Mouse (Mus musculus) forebrain, embryonic 15.5 days (tissue): ENCODE measurements around the gene Rela. TPM values are rescaled to one million over a fixed set of nuclear protein-coding genes. Genes with fewer than 3 reads are reported as not detected.

Source experiments
- ATAC-seq: fragments of 200-750 bp; cut with Nextera tagmentation; replicated peaks from 2 replicates; pipeline ENCODE4 v1.8.0; 2017; ENCODE audit warnings: mild to moderate bottlenecking, moderate TSS enrichment, moderate library complexity
- H3K27ac ChIP-seq: fragments of 300-500 bp; sonication (generic); replicated peaks from 2 replicates; pipeline ENCODE4 v1.5.1; 2015; ENCODE audit warnings: mild to moderate bottlenecking, inconsistent platforms
- H3K27me3 ChIP-seq: fragments of 300-500 bp; sonication (generic); 2 replicates; pipeline ENCODE4 v1.6.1; 2015; ENCODE audit warnings: inconsistent platforms
- H3K36me3 ChIP-seq: fragments of 300-500 bp; sonication (generic); 2 replicates; pipeline ENCODE4 v1.6.1; 2015; ENCODE audit warnings: mild to moderate bottlenecking, inconsistent platforms
- H3K4me1 ChIP-seq: fragments of 300-500 bp; sonication (generic); 2 replicates; pipeline ENCODE4 v1.6.1; 2015; ENCODE audit warnings: inconsistent platforms
- H3K4me2 ChIP-seq: fragments of 300-500 bp; sonication (generic); replicated peaks from 2 replicates; pipeline ENCODE4 v1.6.1; 2015; ENCODE audit warnings: mild to moderate bottlenecking, inconsistent platforms
- H3K4me3 ChIP-seq: fragments of 300-500 bp; sonication (generic); 2 replicates; pipeline ENCODE4 v1.5.1; 2015; ENCODE audit warnings: mild to moderate bottlenecking, inconsistent platforms
- H3K9ac ChIP-seq: fragments of 300-500 bp; sonication (generic); replicated peaks from 2 replicates; pipeline ENCODE4 v1.6.1; 2015; ENCODE audit warnings: mild to moderate bottlenecking, inconsistent platforms
- H3K9me3 ChIP-seq: fragments of 300-500 bp; sonication (generic); 2 replicates; pipeline ENCODE4 v1.6.1; 2016; ENCODE audit warnings: inconsistent platforms
- WGBS: fragments of 180-500 bp; shearing (Covaris S2); methylation state at CpG from one replicate; pipeline ENCODE4 v1.1.7; 2015; ENCODE audit warnings: mixed read lengths; 5-methylcytosine and 5-hydroxymethylcytosine counted together
- polyA plus RNA-seq: library from polyadenylated mRNA; unstranded; fragments of >200 nt; fragmentation: Nextera tagmentation; extraction: Ambion mirVana; gene quantifications from 2 replicates; pipeline ENCODE4 v1.2.1, GENCODE M21; 2015

Rela gene
- polyA plus RNA-seq, result 34.7 and 38.3 TPM in 2 replicates

- ATAC-seq, result peak; percentile 88
- Histone ChIP-seq H3K36me3 (peaks cover 29% of the 10 kb centered on the region), H3K4me2 (peak within 1 kb of the TSS; percentile 86), H3K4me3 (peak within 1 kb of the TSS; percentile 64), H3K9ac (peak within 1 kb of the TSS; percentile 69), H3K27ac (peak within 1 kb of the TSS; percentile 92), H3K4me1 (peaks cover 26% of the 10 kb centered on the region), H3K9me3 (no peaks in the 10 kb centered on the region), H3K27me3 (no peaks in the 10 kb centered on the region)
- WGBS, result under 1% methylated on average over 107 of the region's 109 CpGs
Observed at GRCm38 (mm10) chr19:5637069-5638047, at the start of gene Rela. Rela (plus strand) TSS chr19:5637483.

- no peak for ATAC-seq
- Histone ChIP-seq H3K4me3 (no peak overlapping the region), H3K36me3 (no peaks in the 10 kb centered on the region), H3K27me3 (no peaks in the 10 kb centered on the region), H3K4me2 (no peak overlapping the region), H3K9me3 (no peaks in the 10 kb centered on the region), H3K4me1 (no peaks in the 10 kb centered on the region), H3K27ac (no peak overlapping the region), H3K9ac (no peak overlapping the region)
- 78% methylated on average over 9 of the region's 9 CpGs for WGBS
Observed at GRCm38 (mm10) chr19:5589159-5589558, 48.1 kb upstream of the Rela start.

- Histone ChIP-seq H3K4me1 (no peaks in the 10 kb centered on the region), H3K27me3 (no peaks in the 10 kb centered on the region), H3K9ac (no peak overlapping the region), H3K9me3 (no peaks in the 10 kb centered on the region), H3K4me3 (no peak overlapping the region), H3K27ac (no peak overlapping the region), H3K4me2 (no peak overlapping the region), H3K36me3 (no peaks in the 10 kb centered on the region)
- no peak for ATAC-seq
- WGBS, result 90% methylated on average over 6 of the region's 6 CpGs
Observed at GRCm38 (mm10) chr19:5591888-5592287, 45.4 kb upstream of the Rela start.

- 81% methylated on average over 4 of the region's 4 CpGs for WGBS
Observed at GRCm38 (mm10) chr19:5599224-5599623, 38.1 kb upstream of the Rela start.

GRCm38 (mm10) chr19:5601752-5602541 is 35.3 kb upstream of the Rela start, which contains the start of gene Rnaseh2c:
Rnaseh2c (plus strand) TSS chr19:5601873.
- Histone ChIP-seq H3K4me2 (peak within 1 kb of the TSS; percentile 91), H3K27me3 (no peaks in the 10 kb centered on the region), H3K4me1 (peaks cover 14% of the 10 kb centered on the region), H3K9me3 (no peaks in the 10 kb centered on the region), H3K36me3 (peaks cover 43% of the 10 kb centered on the region), H3K4me3 (peak within 1 kb of the TSS; percentile 67), H3K27ac (peak within 1 kb of the TSS; percentile 81), H3K9ac (peak within 1 kb of the TSS; percentile 83)
- under 1% methylated on average over 64 of the region's 64 CpGs for WGBS
- peak; percentile 95 for ATAC-seq

More at GRCm38 (mm10) chr19:5599224-5599623, 38.1 kb upstream of the Rela start:
- Histone ChIP-seq H3K27ac (no peak overlapping the region), H3K9me3 (no peaks in the 10 kb centered on the region), H3K27me3 (no peaks in the 10 kb centered on the region), H3K36me3 (peaks cover 16% of the 10 kb centered on the region), H3K9ac (no peak overlapping the region), H3K4me3 (no peak overlapping the region), H3K4me2 (no peak overlapping the region), H3K4me1 (peaks cover 14% of the 10 kb centered on the region)
- no peak for ATAC-seq

- ATAC-seq, result no peak
- Histone ChIP-seq H3K4me2 (no peak overlapping the region), H3K9me3 (no peaks in the 10 kb centered on the region), H3K36me3 (peaks cover 56% of the 10 kb centered on the region), H3K4me1 (peaks cover 24% of the 10 kb centered on the region), H3K27ac (no peak overlapping the region), H3K27me3 (no peaks in the 10 kb centered on the region), H3K4me3 (no peak overlapping the region), H3K9ac (no peak overlapping the region)
- WGBS, result 89% methylated on average over 7 of the region's 7 CpGs
Observed at GRCm38 (mm10) chr19:5603664-5604063, 33.6 kb upstream of the Rela start.

GRCm38 (mm10) chr19:5605126-5605525 is 32.2 kb upstream of the Rela start:
- no peak overlapping the region for H3K9ac ChIP-seq
- no peak overlapping the region for H3K27ac ChIP-seq
- no peak for ATAC-seq
- 93% methylated on average over 7 of the region's 7 CpGs for WGBS
- H3K4me3 ChIP-seq, result no peak overlapping the region
- no peaks in the 10 kb centered on the region for H3K9me3 ChIP-seq
- peaks cover 56% of the 10 kb centered on the region for H3K36me3 ChIP-seq
- no peaks in the 10 kb centered on the region for H3K27me3 ChIP-seq
- H3K4me1 ChIP-seq, result peaks cover 31% of the 10 kb centered on the region
- no peak overlapping the region for H3K4me2 ChIP-seq

GRCm38 (mm10) chr19:5606196-5606595 is 31.1 kb upstream of the Rela start:
- Histone ChIP-seq H3K4me2 (no peak overlapping the region), H3K27ac (no peak overlapping the region), H3K36me3 (peaks cover 56% of the 10 kb centered on the region), H3K4me1 (peaks cover 39% of the 10 kb centered on the region), H3K4me3 (no peak overlapping the region), H3K27me3 (no peaks in the 10 kb centered on the region), H3K9ac (no peak overlapping the region), H3K9me3 (no peaks in the 10 kb centered on the region)
- WGBS, result 90% methylated on average over 8 of the region's 8 CpGs
- ATAC-seq, result no peak

GRCm38 (mm10) chr19:5607705-5608410 is 29.4 kb upstream of the Rela start:
- Histone ChIP-seq H3K4me2 (no peak overlapping the region), H3K9me3 (no peaks in the 10 kb centered on the region), H3K9ac (no peak overlapping the region), H3K27ac (no peak overlapping the region), H3K27me3 (no peaks in the 10 kb centered on the region), H3K4me3 (no peak overlapping the region), H3K4me1 (peaks cover 31% of the 10 kb centered on the region), H3K36me3 (peaks cover 54% of the 10 kb centered on the region)
- ATAC-seq, result no peak
- 94% methylated on average over 26 of the region's 26 CpGs for WGBS

- Histone ChIP-seq H3K36me3 (peaks cover 45% of the 10 kb centered on the region), H3K4me1 (peaks cover 25% of the 10 kb centered on the region), H3K4me2 (peak overlapping the region; percentile 51), H3K4me3 (peak overlapping the region; percentile 81), H3K9me3 (no peaks in the 10 kb centered on the region), H3K27me3 (no peaks in the 10 kb centered on the region), H3K27ac (peak overlapping the region; percentile 97; the same call in 1 of the 2 replicates), H3K9ac (peak overlapping the region; percentile 85; the same call in 1 of the 2 replicates)
- WGBS, result 96% methylated on average over 13 of the region's 13 CpGs
- ATAC-seq, result no peak
Observed at GRCm38 (mm10) chr19:5608707-5609106, 28.6 kb upstream of the Rela start.

- WGBS, result 61% methylated on average over 10 of the region's 10 CpGs
- no peak for ATAC-seq
Observed at GRCm38 (mm10) chr19:5609171-5609546, 28.1 kb upstream of the Rela start.

More at GRCm38 (mm10) chr19:5609171-5609546, 28.1 kb upstream of the Rela start:
- Histone ChIP-seq H3K27me3 (no peaks in the 10 kb centered on the region), H3K9ac (peak overlapping the region; percentile 85), H3K4me2 (peak overlapping the region; percentile 51), H3K4me1 (peaks cover 25% of the 10 kb centered on the region), H3K27ac (peak overlapping the region; percentile 97), H3K9me3 (no peaks in the 10 kb centered on the region), H3K4me3 (peak overlapping the region; percentile 81), H3K36me3 (peaks cover 41% of the 10 kb centered on the region)
